Mouse (Mus musculus): ENCODE measurements around the gene Shisa5.

GRCm38 (mm10) chr9:109097291-109097690, 58.9 kb downstream of the Shisa5 start:
- TF ChIP-seq CTCF (IDR thresholded peaks at IDR 0.05; ENCODE audit: extremely low read depth, insufficient read depth, insufficient read length, insufficient replicate concordance) (no peak), POLR2A (IDR thresholded peaks at IDR 0.05; ENCODE audit: low read depth, low read length) (no peak)
